Mouse (Mus musculus): ENCODE data around the gene Slc41a2. TPM values are rescaled to one million over a fixed set of nuclear protein-coding genes. Genes with fewer than 3 reads are reported as not detected.

The Slc41a2 gene
- polyA plus RNA-seq, 1 experiment from 2014 or later: 9.9 TPM

GRCm38 (mm10) chr10:83245720-83246119, 92.0 kb downstream of the Slc41a2 start:
- DNase-seq: peak; percentile 65
- no peak overlapping the region for H3K9ac ChIP-seq (replicated peaks; ENCODE audit: low read length)
- no peaks in the 10 kb centered on the region for H3K36me3 ChIP-seq (ENCODE audit: control insufficient read depth, insufficient read depth, low read length)
- peaks cover 15% of the 10 kb centered on the region for H3K4me1 ChIP-seq (ENCODE audit: control insufficient read depth, insufficient read depth, low read length)
- no peaks in the 10 kb centered on the region for H3K27me3 ChIP-seq (ENCODE audit: control insufficient read depth, insufficient read depth, low read length)
- no peaks in the 10 kb centered on the region for H3K9me3 ChIP-seq (ENCODE audit: control insufficient read depth, low read length)
- 51% methylated on average over 7 of the region's 7 CpGs for whole genome bisulfite sequencing
- H3K27ac ChIP-seq (replicated peaks; ENCODE audit: low read depth, low read length): peak overlapping the region; percentile 49
- no peak overlapping the region for H3K4me2 ChIP-seq (ENCODE audit: low read length)
- ATAC-seq (ENCODE audit: low FRiP score, low TSS enrichment): no peak
- H3K4me3 ChIP-seq (replicated peaks; ENCODE audit: low read depth, low read length): no peak overlapping the region

- DNase-seq (no peak), ATAC-seq (ENCODE audit: low FRiP score, low TSS enrichment) (no peak)
- H3K4me1 ChIP-seq (ENCODE audit: control insufficient read depth, insufficient read depth, low read length): peaks cover 15% of the 10 kb centered on the region
- no peak overlapping the region for H3K27ac ChIP-seq (replicated peaks; ENCODE audit: low read depth, low read length)
- no peak overlapping the region for H3K9ac ChIP-seq (replicated peaks; ENCODE audit: low read length)
- 58% methylated on average over 6 of the region's 6 CpGs for WGBS
- H3K36me3 ChIP-seq (ENCODE audit: control insufficient read depth, insufficient read depth, low read length): no peaks in the 10 kb centered on the region
- no peaks in the 10 kb centered on the region for H3K27me3 ChIP-seq (ENCODE audit: control insufficient read depth, insufficient read depth, low read length)
- no peak overlapping the region for H3K4me2 ChIP-seq (ENCODE audit: low read length)
- no peak overlapping the region for H3K4me3 ChIP-seq (replicated peaks; ENCODE audit: low read depth, low read length)
- H3K9me3 ChIP-seq (ENCODE audit: control insufficient read depth, low read length): no peaks in the 10 kb centered on the region
Measured at GRCm38 (mm10) chr10:83244131-83244530, 93.6 kb downstream of the Slc41a2 start.

- Histone ChIP-seq H3K4me2 (ENCODE audit: low read length) (peak overlapping the region; percentile 13), H3K4me3 (replicated peaks; ENCODE audit: low read depth, low read length) (no peak overlapping the region), H3K27ac (replicated peaks; ENCODE audit: low read depth, low read length) (peak overlapping the region; percentile 55), H3K4me1 (ENCODE audit: control insufficient read depth, insufficient read depth, low read length) (peaks cover 15% of the 10 kb centered on the region), H3K9ac (replicated peaks; ENCODE audit: low read length) (no peak overlapping the region), H3K36me3 (ENCODE audit: control insufficient read depth, insufficient read depth, low read length) (no peaks in the 10 kb centered on the region), H3K9me3 (ENCODE audit: control insufficient read depth, low read length) (no peaks in the 10 kb centered on the region), H3K27me3 (ENCODE audit: control insufficient read depth, insufficient read depth, low read length) (no peaks in the 10 kb centered on the region)
- ATAC-seq (ENCODE audit: low FRiP score, low TSS enrichment) (no peak), DNase-seq (peak; percentile 76)
- WGBS: 9% methylated on average over 11 of the region's 11 CpGs
Measured at GRCm38 (mm10) chr10:83242106-83242686, 95.5 kb downstream of the Slc41a2 start.

- Histone ChIP-seq H3K27me3 (ENCODE audit: control insufficient read depth, insufficient read depth, low read length) (no peaks in the 10 kb centered on the region), H3K9ac (replicated peaks; ENCODE audit: low read length) (no peak overlapping the region), H3K9me3 (ENCODE audit: control insufficient read depth, low read length) (no peaks in the 10 kb centered on the region), H3K36me3 (ENCODE audit: control insufficient read depth, insufficient read depth, low read length) (no peaks in the 10 kb centered on the region), H3K4me3 (replicated peaks; ENCODE audit: low read depth, low read length) (no peak overlapping the region), H3K4me2 (ENCODE audit: low read length) (no peak overlapping the region), H3K4me1 (ENCODE audit: control insufficient read depth, insufficient read depth, low read length) (no peaks in the 10 kb centered on the region), H3K27ac (replicated peaks; ENCODE audit: low read depth, low read length) (no peak overlapping the region)
- WGBS: 71% methylated on average over 4 of the region's 4 CpGs
- ATAC-seq (ENCODE audit: low FRiP score, low TSS enrichment) (no peak), DNase-seq (no peak)
Measured at GRCm38 (mm10) chr10:83234391-83234790, 103.3 kb downstream of the Slc41a2 start.

GRCm38 (mm10) chr10:83233967-83234366, 103.7 kb downstream of the Slc41a2 start:
- H3K27ac ChIP-seq (replicated peaks; ENCODE audit: low read depth, low read length): no peak overlapping the region
- ATAC-seq (ENCODE audit: low FRiP score, low TSS enrichment) (no peak), DNase-seq (no peak)
- H3K9ac ChIP-seq (replicated peaks; ENCODE audit: low read length): no peak overlapping the region
- H3K36me3 ChIP-seq (ENCODE audit: control insufficient read depth, insufficient read depth, low read length): no peaks in the 10 kb centered on the region
- no peaks in the 10 kb centered on the region for H3K27me3 ChIP-seq (ENCODE audit: control insufficient read depth, insufficient read depth, low read length)
- H3K9me3 ChIP-seq (ENCODE audit: control insufficient read depth, low read length): no peaks in the 10 kb centered on the region
- H3K4me2 ChIP-seq (ENCODE audit: low read length): no peak overlapping the region
- WGBS: 97% methylated on average over 3 of the region's 3 CpGs
- no peaks in the 10 kb centered on the region for H3K4me1 ChIP-seq (ENCODE audit: control insufficient read depth, insufficient read depth, low read length)
- no peak overlapping the region for H3K4me3 ChIP-seq (replicated peaks; ENCODE audit: low read depth, low read length)

- Histone ChIP-seq H3K4me3 (replicated peaks; ENCODE audit: low read depth, low read length) (no peak overlapping the region), H3K36me3 (ENCODE audit: control insufficient read depth, insufficient read depth, low read length) (no peaks in the 10 kb centered on the region), H3K4me1 (ENCODE audit: control insufficient read depth, insufficient read depth, low read length) (no peaks in the 10 kb centered on the region), H3K9me3 (ENCODE audit: control insufficient read depth, low read length) (no peaks in the 10 kb centered on the region), H3K27me3 (ENCODE audit: control insufficient read depth, insufficient read depth, low read length) (no peaks in the 10 kb centered on the region), H3K4me2 (ENCODE audit: low read length) (no peak overlapping the region), H3K27ac (replicated peaks; ENCODE audit: low read depth, low read length) (no peak overlapping the region), H3K9ac (replicated peaks; ENCODE audit: low read length) (no peak overlapping the region)
- no peak for ATAC-seq (ENCODE audit: low FRiP score, low TSS enrichment)
- WGBS: 89% methylated on average over 4 of the region's 4 CpGs
- DNase-seq: no peak
Measured at GRCm38 (mm10) chr10:83228626-83229025, 109.1 kb downstream of the Slc41a2 start.

- Histone ChIP-seq H3K27ac (replicated peaks; ENCODE audit: low read depth, low read length) (no peak overlapping the region), H3K9me3 (ENCODE audit: control insufficient read depth, low read length) (no peaks in the 10 kb centered on the region), H3K4me2 (ENCODE audit: low read length) (no peak overlapping the region), H3K27me3 (ENCODE audit: control insufficient read depth, insufficient read depth, low read length) (no peaks in the 10 kb centered on the region), H3K4me3 (replicated peaks; ENCODE audit: low read depth, low read length) (no peak overlapping the region), H3K36me3 (ENCODE audit: control insufficient read depth, insufficient read depth, low read length) (no peaks in the 10 kb centered on the region), H3K9ac (replicated peaks; ENCODE audit: low read length) (no peak overlapping the region), H3K4me1 (ENCODE audit: control insufficient read depth, insufficient read depth, low read length) (no peaks in the 10 kb centered on the region)
- DNase-seq: peak; percentile 70
- ATAC-seq (ENCODE audit: low FRiP score, low TSS enrichment): no peak; the same call in 1 of the 2 replicates
- WGBS: 44% methylated on average over 3 of the region's 3 CpGs
Measured at GRCm38 (mm10) chr10:83224999-83225398, 112.7 kb downstream of the Slc41a2 start.

- Histone ChIP-seq H3K9ac (replicated peaks; ENCODE audit: low read length) (no peak overlapping the region), H3K36me3 (ENCODE audit: control insufficient read depth, insufficient read depth, low read length) (no peaks in the 10 kb centered on the region), H3K27me3 (ENCODE audit: control insufficient read depth, insufficient read depth, low read length) (no peaks in the 10 kb centered on the region), H3K27ac (replicated peaks; ENCODE audit: low read depth, low read length) (no peak overlapping the region), H3K4me2 (ENCODE audit: low read length) (no peak overlapping the region), H3K9me3 (ENCODE audit: control insufficient read depth, low read length) (no peaks in the 10 kb centered on the region), H3K4me1 (ENCODE audit: control insufficient read depth, insufficient read depth, low read length) (no peaks in the 10 kb centered on the region), H3K4me3 (replicated peaks; ENCODE audit: low read depth, low read length) (no peak overlapping the region)
- 82% methylated on average over 3 of the region's 3 CpGs for WGBS
- ATAC-seq (ENCODE audit: low FRiP score, low TSS enrichment): no peak
- no peak for DNase-seq
Measured at GRCm38 (mm10) chr10:83220847-83221246, 116.8 kb downstream of the Slc41a2 start.

GRCm38 (mm10) chr10:83220217-83220616, 117.5 kb downstream of the Slc41a2 start:
- 88% methylated on average over 10 of the region's 10 CpGs for WGBS
- H3K4me3 ChIP-seq (replicated peaks; ENCODE audit: low read depth, low read length): no peak overlapping the region
- no peaks in the 10 kb centered on the region for H3K9me3 ChIP-seq (ENCODE audit: control insufficient read depth, low read length)
- DNase-seq: no peak
- H3K4me1 ChIP-seq (ENCODE audit: control insufficient read depth, insufficient read depth, low read length): no peaks in the 10 kb centered on the region
- no peak overlapping the region for H3K4me2 ChIP-seq (ENCODE audit: low read length)
- no peaks in the 10 kb centered on the region for H3K27me3 ChIP-seq (ENCODE audit: control insufficient read depth, insufficient read depth, low read length)
- H3K36me3 ChIP-seq (ENCODE audit: control insufficient read depth, insufficient read depth, low read length): no peaks in the 10 kb centered on the region
- H3K9ac ChIP-seq (replicated peaks; ENCODE audit: low read length): no peak overlapping the region
- no peak for ATAC-seq (ENCODE audit: low FRiP score, low TSS enrichment)
- H3K27ac ChIP-seq (replicated peaks; ENCODE audit: low read depth, low read length): no peak overlapping the region
